Mouse (Mus musculus) hindbrain, embryonic 16.5 days (tissue): ENCODE measurements around the gene Cntfr. TPM values are rescaled to one million over a fixed set of nuclear protein-coding genes. Genes with fewer than 3 reads are reported as not detected.

Source experiments
- polyA plus RNA-seq: library from polyadenylated mRNA; unstranded; fragments of >200 nt; fragmentation: Nextera tagmentation; extraction: Ambion mirVana; gene quantifications from 2 replicates; pipeline ENCODE4 v1.2.1, GENCODE M21; 2015

Gene Cntfr
- polyA plus RNA-seq, 1 experiment from 2014 or later: 22.5 TPM

Other genes starting within 250 kb of the Cntfr start
- 2.4 and 2.8 TPM in 2 replicates for gene Kif24, start 232.2 kb downstream of the Cntfr start, polyA plus RNA-seq
- 74.1 and 76.8 TPM in 2 replicates for gene Nudt2, start 231.9 kb downstream of the Cntfr start, polyA plus RNA-seq
- gene AI464131, start 194.0 kb downstream of the Cntfr start, polyA plus RNA-seq: 18.4 and 19.5 TPM in 2 replicates
- gene 1110017D15Rik, start 179.8 kb downstream of the Cntfr start, polyA plus RNA-seq: 17.9 and 21.7 TPM in 2 replicates
- 14.2 and 14.8 TPM in 2 replicates for gene Fam219a, start 127.6 kb downstream of the Cntfr start, polyA plus RNA-seq
- 2.4 and 3.3 TPM in 2 replicates for gene Dnaic1, start 127.3 kb downstream of the Cntfr start, polyA plus RNA-seq
- 115 and 117 TPM in 2 replicates for gene Enho, start 56.8 kb downstream of the Cntfr start, polyA plus RNA-seq
- 46.4 and 46.6 TPM in 2 replicates for gene Il11ra1, start 2.9 kb upstream of the Cntfr start, polyA plus RNA-seq
- gene Rpp25l, start 16.4 kb upstream of the Cntfr start, polyA plus RNA-seq: 63.6 and 65.2 TPM in 2 replicates
- 309 and 323 TPM in 2 replicates for gene Dctn3, start 26.1 kb upstream of the Cntfr start, polyA plus RNA-seq
- 0.76 and 0.84 TPM in 2 replicates for gene Arid3c, start 34.1 kb upstream of the Cntfr start, polyA plus RNA-seq
- 60.9 and 61.8 TPM in 2 replicates for gene Galt, start 58.1 kb upstream of the Cntfr start, polyA plus RNA-seq
- gene Sigmar1, start 59.1 kb upstream of the Cntfr start, polyA plus RNA-seq: 86.8 and 96.3 TPM in 2 replicates
- gene Ccl27a, start 77.2 kb upstream of the Cntfr start, polyA plus RNA-seq: 260 and 276 TPM in 2 replicates
- gene Gm21541, start 206.5 kb upstream of the Cntfr start, polyA plus RNA-seq: not detected in 2 replicates
- gene Gm20878, start 244.5 kb upstream of the Cntfr start, polyA plus RNA-seq: 12.1 and 13.6 TPM in 2 replicates